Mouse (Mus musculus) liver, adult 2 months (tissue): ENCODE measurements at regions not wholly inside any gene's neighbourhood (a gene's known extent, or its start where the extent isn't known, plus 50 kb on each side); places are given as distances from the start of the nearest gene placed in this dataset.

Source experiments
- CTCF ChIP-seq: fragments of 200-500 bp; IDR thresholded peaks from 2 replicates; pipeline ENCODE4 v1.5.1; 2011; ENCODE audit warnings: low read depth, low read length, control low read depth
- POLR2A ChIP-seq: fragments of 200-500 bp; IDR thresholded peaks from 2 replicates; pipeline ENCODE4 v1.6.1; 2011; ENCODE audit warnings: low read length, control low read depth; ENCODE audit not compliant: insufficient read depth; ENCODE audit errors: extremely low read depth

- no peak for TF ChIP-seq CTCF
- TF ChIP-seq POLR2A = no peak
These were observed 59.3 kb downstream of the Trap1a start for GRCm38 (mm10) chrX:139392777-139393176.
